Comparison of ENCODE assay signal across 9 mouse cellular contexts in the genomic region with DNA sequence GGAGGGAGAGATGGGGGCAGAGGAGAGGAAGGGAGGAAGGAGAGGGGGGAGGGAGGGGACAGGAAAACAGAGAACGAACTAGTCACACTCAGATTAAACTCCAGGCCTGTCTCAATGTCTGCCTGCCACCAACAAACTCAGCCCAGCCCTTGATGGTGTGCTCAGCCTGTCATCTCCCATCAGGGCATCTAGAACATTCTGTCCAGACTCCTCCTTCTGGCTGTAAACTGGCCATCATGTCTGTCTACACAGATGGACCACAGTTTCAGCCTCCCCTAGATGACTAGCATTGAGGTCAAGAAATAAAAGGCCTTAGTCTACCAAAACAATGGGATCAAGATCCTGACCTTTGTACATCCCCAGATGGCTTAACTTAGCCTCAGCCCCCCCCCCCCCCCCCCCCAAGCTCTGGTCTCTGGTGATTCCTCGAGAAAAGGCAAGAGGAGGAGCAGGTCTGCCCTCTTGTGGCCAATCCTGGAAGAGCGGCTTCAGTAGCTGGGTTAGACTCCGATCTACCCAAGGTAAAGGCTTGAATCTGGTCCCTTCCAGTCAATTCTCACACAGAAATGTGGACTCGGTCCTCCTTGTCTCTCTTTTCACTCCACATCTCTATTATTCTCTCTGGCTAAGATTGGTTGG. TPM values are rescaled to one million over a fixed set of nuclear protein-coding genes. Genes with fewer than 3 reads are reported as not detected.
A peak's percentile ranks its signal among the peaks of the same experiment; 100 is the strongest.
DNase-seq lines count a peak whose midpoint lies in the region; ATAC-seq and TF ChIP-seq lines count a peak whose summit lies in the region.
"Had no signal": no experiment of that assay in that cellular context is flagged by ENCODE, and none has a peak within 500 bp of the region (broad histone marks: within the 10 kb centered on the region; RNA-seq: fewer than 3 reads in every experiment).

No protein-coding gene starts in this region.

- peak; percentile 76 for TF ChIP-seq CTCF in kidney, adult 2 months (conservative IDR thresholded peaks at IDR 0.05; ENCODE audit: insufficient read depth, insufficient read length, low read depth, low read length)

- no peak overlapping the region for H3K9ac ChIP-seq in neural tube, embryonic 13.5 days
- H3K9ac ChIP-seq: stomach, embryonic 15.5 days had no signal

- H3K4me3 ChIP-seq in kidney, adult 2 months (ENCODE audit: insufficient read depth, low read depth, low read length) = no peak overlapping the region
- no peak overlapping the region; the same call in 1 of the 2 replicates for H3K4me3 ChIP-seq in limb, embryonic 10.5 days
- no peak overlapping the region for H3K4me3 ChIP-seq in neural tube, embryonic 13.5 days
- H3K4me3 ChIP-seq: stomach, embryonic 15.5 days had no signal

- H3K27ac ChIP-seq in kidney, adult 2 months (ENCODE audit: insufficient read depth, low read depth, low read length) = no peak overlapping the region
- H3K27ac ChIP-seq in limb, embryonic 10.5 days = no peak overlapping the region
- no peak overlapping the region for H3K27ac ChIP-seq in neural tube, embryonic 13.5 days (replicated peaks)
- H3K27ac ChIP-seq: stomach, embryonic 15.5 days had no signal

- WGBS in kidney, adult 2 months = 10% methylated on average over 5 of the region's 5 CpGs
- WGBS in limb, embryonic 10.5 days = 10% methylated on average over 5 of the region's 5 CpGs
- 15% methylated on average over 5 of the region's 5 CpGs for WGBS in neural tube, embryonic 13.5 days

- no peaks in the 10 kb centered on the region for H3K27me3 ChIP-seq in kidney, adult 2 months (replicated peaks; ENCODE audit: control insufficient read depth, insufficient read depth, low read length)
- H3K27me3 ChIP-seq in limb, embryonic 10.5 days (ENCODE audit: low read depth, poor library complexity, severe bottlenecking) = no peaks in the 10 kb centered on the region
- no peaks in the 10 kb centered on the region for H3K27me3 ChIP-seq in neural tube, embryonic 13.5 days
- H3K27me3 ChIP-seq: stomach, embryonic 15.5 days had no signal

- no peaks in the 10 kb centered on the region for H3K36me3 ChIP-seq in kidney, adult 2 months (ENCODE audit: control insufficient read depth, insufficient read depth, low read length)
- H3K36me3 ChIP-seq in limb, embryonic 10.5 days = peaks cover 4% of the 10 kb centered on the region; the same call in 1 of the 2 replicates
- peaks cover 9% of the 10 kb centered on the region; the same call in 1 of the 2 replicates for H3K36me3 ChIP-seq in neural tube, embryonic 13.5 days
- H3K36me3 ChIP-seq: stomach, embryonic 15.5 days had no signal

- DNase-seq in urinary bladder, adult 18-20 months (ENCODE audit: low spot score in 2 of 2) = peak; percentile 64 to 69
- no peak for DNase-seq in urinary bladder, postnatal 10 days (ENCODE audit: low spot score)
- DNase-seq in cerebellum, postnatal 14 days = peak; percentile 94 to 97
- DNase-seq in gastrocnemius, postnatal 14 days = peak; percentile 69
- DNase-seq in kidney, adult 2 months = peak; percentile 84
- DNase-seq in limb, embryonic 10.5 days (ENCODE audit: low spot score) = peak; percentile 88
- DNase-seq in testis, postnatal 14 days (ENCODE audit: low spot score) = peak; percentile 55

- H3K4me1 ChIP-seq in kidney, adult 2 months (ENCODE audit: control insufficient read depth, insufficient read depth, low read length) = no peaks in the 10 kb centered on the region
- H3K4me1 ChIP-seq in limb, embryonic 10.5 days = peaks cover 11% of the 10 kb centered on the region
- no peaks in the 10 kb centered on the region for H3K4me1 ChIP-seq in neural tube, embryonic 13.5 days (replicated peaks)
- H3K4me1 ChIP-seq: stomach, embryonic 15.5 days had no signal

- no peak overlapping the region for H3K4me2 ChIP-seq in neural tube, embryonic 13.5 days
- H3K4me2 ChIP-seq: stomach, embryonic 15.5 days had no signal

- H3K9me3 ChIP-seq in limb, embryonic 10.5 days (replicated peaks) = no peaks in the 10 kb centered on the region
- no peaks in the 10 kb centered on the region for H3K9me3 ChIP-seq in neural tube, embryonic 13.5 days
- H3K9me3 ChIP-seq: stomach, embryonic 15.5 days had no signal

- ATAC-seq in neural tube, embryonic 13.5 days (ENCODE audit: low read depth) = peak; percentile 54; the same call in 1 of the 2 replicates

- intact Hi-C loops in gastrocnemius, postnatal 14 days (cut with DNase I; ENCODE audit: low total_unique reads) = no loop called here

- TF ChIP-seq POLR2A in kidney, adult 2 months (IDR thresholded peaks at IDR 0.05; ENCODE audit: low read depth, low read length) = no peak

RNA-seq across cellular contexts. Expression of a gene that starts 7.5 kb away (rescaled TPM):
- total RNA-seq in gastrocnemius, postnatal 14 days (2021) = 100 to 1,000 TPM; 163 to 175 TPM
- 549 and 618 TPM in 2 replicates for polyA plus RNA-seq in kidney, adult 2 months (2012; rRNA removed)
- polyA plus RNA-seq in limb, embryonic 10.5 days (2016; fragmentation: Nextera tagmentation; extraction: Ambion mirVana) = 57.5 and 57.8 TPM in 2 replicates
- polyA plus RNA-seq in neural tube, embryonic 13.5 days (2015; fragmentation: Nextera tagmentation; extraction: Ambion mirVana) = 255 and 276 TPM in 2 replicates

RNA-seq across cellular contexts. Expression of a gene that starts 20.7 kb away (rescaled TPM):
- total RNA-seq in gastrocnemius, postnatal 14 days (2021) = not detected
- not detected in 2 replicates for polyA plus RNA-seq in kidney, adult 2 months (2012; rRNA removed)
- not detected in 2 replicates for polyA plus RNA-seq in limb, embryonic 10.5 days (2016; fragmentation: Nextera tagmentation; extraction: Ambion mirVana)
- 1.0 and 1.2 TPM in 2 replicates for polyA plus RNA-seq in neural tube, embryonic 13.5 days (2015; fragmentation: Nextera tagmentation; extraction: Ambion mirVana)
- polyA plus RNA-seq: stomach, embryonic 15.5 days had no signal

RNA-seq across cellular contexts. Expression of a gene that starts 40.7 kb away (rescaled TPM):
- total RNA-seq in gastrocnemius, postnatal 14 days (2021) = under 1 TPM; 0.21 to 0.42 TPM
- polyA plus RNA-seq in kidney, adult 2 months (2012; rRNA removed) = 1.4 and 1.8 TPM in 2 replicates
- polyA plus RNA-seq in limb, embryonic 10.5 days (2016; fragmentation: Nextera tagmentation; extraction: Ambion mirVana) = 0.05 and 0.15 TPM in 2 replicates
- 261 and 282 TPM in 2 replicates for polyA plus RNA-seq in neural tube, embryonic 13.5 days (2015; fragmentation: Nextera tagmentation; extraction: Ambion mirVana)

Comparison
In these comparisons a context has a peak if more than half of its experiments do, and no peak if none do; other contexts are left out.
1. RNA of a gene that starts 40.7 kb away (polyA plus RNA-seq): 261 to 282 TPM in neural tube, embryonic 13.5 days; 1.4 to 1.8 TPM in kidney, adult 2 months and 0.05 to 0.15 TPM in limb, embryonic 10.5 days; every median in the first group is over 10 times any median in the second.